Mouse (Mus musculus): Measurements from ENCODE around the gene Slc25a4. TPM values are rescaled to one million over a fixed set of nuclear protein-coding genes. Genes with fewer than 3 reads are reported as not detected.

Gene Slc25a4
- 405 and 436 TPM in 2 replicates for polyA plus RNA-seq (2012; rRNA removed)

GRCm38 (mm10) chr8:46210404-46211315, at the start of gene Slc25a4:
Slc25a4 (minus strand) TSS chr8:46211284.

Other genes with a start within 250 kb of the Slc25a4 start
- gene 1700029J07Rik, start 236.0 kb downstream of the Slc25a4 start, polyA plus RNA-seq (2012; rRNA removed): 4.1 and 4.6 TPM in 2 replicates
- 31.7 and 45.2 TPM in 2 replicates for gene Ufsp2, start 235.8 kb downstream of the Slc25a4 start, polyA plus RNA-seq (2012; rRNA removed)
- gene Lrp2bp, start 212.0 kb downstream of the Slc25a4 start, polyA plus RNA-seq (2012; rRNA removed): 0.10 and 0.14 TPM in 2 replicates
- gene Ankrd37, start 205.6 kb downstream of the Slc25a4 start, polyA plus RNA-seq (2012; rRNA removed): 12.9 and 18.6 TPM in 2 replicates
- 8.1 and 16.2 TPM in 2 replicates for gene Cfap97, start 59.5 kb downstream of the Slc25a4 start, polyA plus RNA-seq (2012; rRNA removed)
- gene Snx25, start 59.1 kb downstream of the Slc25a4 start, polyA plus RNA-seq (2012; rRNA removed): 11.4 and 23.1 TPM in 2 replicates
- 8.4 and 19.2 TPM in 2 replicates for gene Helt, start 83.4 kb upstream of the Slc25a4 start, polyA plus RNA-seq (2012; rRNA removed)

Measured in central nervous system, embryonic 11.5 days (tissue).